Mouse (Mus musculus) hindbrain, embryonic 16.5 days (tissue): Measurements from ENCODE around the gene Rars. TPM values are rescaled to one million over a fixed set of nuclear protein-coding genes. Genes with fewer than 3 reads are reported as not detected.

Source experiments
- ATAC-seq: fragments of 200-750 bp; cut with Nextera tagmentation; 2 replicates; pipeline ENCODE4 v1.8.0; 2017; ENCODE audit warnings: moderate TSS enrichment, moderate library complexity
- H3K27ac ChIP-seq: fragments of 300-500 bp; sonication (generic); 2 replicates; pipeline ENCODE4 v1.5.1; 2014; ENCODE audit warnings: low read depth, mild to moderate bottlenecking, control low read depth, low read length, moderate library complexity
- H3K27me3 ChIP-seq: fragments of 300-500 bp; sonication (generic); replicated peaks from 2 replicates; pipeline ENCODE4 v1.6.1; 2014; ENCODE audit warnings: low read length; ENCODE audit not compliant: control insufficient read depth, insufficient read depth
- H3K36me3 ChIP-seq: fragments of 300-500 bp; sonication (generic); 2 replicates; pipeline ENCODE4 v1.6.1; 2014; ENCODE audit warnings: mild to moderate bottlenecking, low read length, moderate library complexity, mixed read lengths; ENCODE audit not compliant: control insufficient read depth, insufficient read depth
- H3K4me1 ChIP-seq: fragments of 300-500 bp; sonication (generic); 2 replicates; pipeline ENCODE4 v1.6.1; 2014; ENCODE audit warnings: low read depth, low read length; ENCODE audit not compliant: control insufficient read depth, insufficient read depth
- H3K4me2 ChIP-seq: fragments of 300-500 bp; sonication (generic); 2 replicates; pipeline ENCODE4 v1.6.1; 2014; ENCODE audit warnings: mild to moderate bottlenecking, low read length, control low read depth, moderate library complexity
- H3K4me3 ChIP-seq: fragments of 300-500 bp; sonication (generic); 2 replicates; pipeline ENCODE4 v1.5.1; 2014; ENCODE audit warnings: mild to moderate bottlenecking, low read length, control low read depth, moderate library complexity
- H3K9ac ChIP-seq: fragments of 300-500 bp; sonication (generic); 2 replicates; pipeline ENCODE4 v1.6.1; 2014; ENCODE audit warnings: low read depth, mild to moderate bottlenecking, control low read depth, low read length, moderate library complexity
- H3K9me3 ChIP-seq: fragments of 300-500 bp; sonication (generic); 2 replicates; pipeline ENCODE4 v1.6.1; 2014; ENCODE audit warnings: mild to moderate bottlenecking, low read length, moderate library complexity; ENCODE audit not compliant: control insufficient read depth
- WGBS: fragments of 180-500 bp; shearing (Covaris S2); extraction: QIAGEN DNeasy Blood & Tissue Kit; methylation state at CpG from one replicate; pipeline ENCODE4 v1.1.7; 2014; 5-methylcytosine and 5-hydroxymethylcytosine counted together
- polyA plus RNA-seq: library from polyadenylated mRNA; unstranded; fragments of >200 nt; fragmentation: Nextera tagmentation; extraction: Ambion mirVana; gene quantifications from 2 replicates; pipeline ENCODE4 v1.2.1, GENCODE M21; 2015

Rars gene
- polyA plus RNA-seq, 1 experiment from 2014 or later, result 70.3 TPM

- no peak for ATAC-seq
- H3K9me3 ChIP-seq, result no peaks in the 10 kb centered on the region
- H3K4me3 ChIP-seq, result no peak overlapping the region
- 94% methylated on average over 3 of the region's 3 CpGs for WGBS
- no peak overlapping the region for H3K27ac ChIP-seq
- H3K4me2 ChIP-seq, result no peak overlapping the region
- no peak overlapping the region for H3K9ac ChIP-seq
- H3K27me3 ChIP-seq, result no peaks in the 10 kb centered on the region
- no peaks in the 10 kb centered on the region for H3K4me1 ChIP-seq
- H3K36me3 ChIP-seq, result peaks cover 35% of the 10 kb centered on the region
Observed at GRCm38 (mm10) chr11:35784002-35784401, 50.3 kb downstream of the Rars start.

GRCm38 (mm10) chr11:35783038-35783437, 51.3 kb downstream of the Rars start:
- H3K4me3 ChIP-seq, result no peak overlapping the region
- H3K36me3 ChIP-seq, result peaks cover 42% of the 10 kb centered on the region
- no peak for ATAC-seq
- H3K4me2 ChIP-seq, result no peak overlapping the region
- H3K9me3 ChIP-seq, result no peaks in the 10 kb centered on the region
- WGBS, result 89% methylated on average over 5 of the region's 5 CpGs
- H3K4me1 ChIP-seq, result no peaks in the 10 kb centered on the region
- H3K9ac ChIP-seq, result no peak overlapping the region
- H3K27ac ChIP-seq, result no peak overlapping the region
- H3K27me3 ChIP-seq, result no peaks in the 10 kb centered on the region

GRCm38 (mm10) chr11:35782444-35782843, 51.9 kb downstream of the Rars start:
- H3K4me2 ChIP-seq, result no peak overlapping the region
- H3K27ac ChIP-seq, result no peak overlapping the region
- no peak overlapping the region for H3K9ac ChIP-seq
- no peaks in the 10 kb centered on the region for H3K9me3 ChIP-seq
- no peak overlapping the region for H3K4me3 ChIP-seq
- ATAC-seq, result no peak
- H3K4me1 ChIP-seq, result no peaks in the 10 kb centered on the region
- H3K36me3 ChIP-seq, result peaks cover 46% of the 10 kb centered on the region
- H3K27me3 ChIP-seq, result no peaks in the 10 kb centered on the region
- 95% methylated on average over 3 of the region's 3 CpGs for WGBS

- WGBS, result 91% methylated on average over 3 of the region's 3 CpGs
- no peak overlapping the region for H3K27ac ChIP-seq
- H3K9me3 ChIP-seq, result no peaks in the 10 kb centered on the region
- H3K4me1 ChIP-seq, result no peaks in the 10 kb centered on the region
- H3K4me3 ChIP-seq, result no peak overlapping the region
- H3K9ac ChIP-seq, result no peak overlapping the region
- peaks cover 51% of the 10 kb centered on the region for H3K36me3 ChIP-seq
- ATAC-seq, result no peak
- no peak overlapping the region for H3K4me2 ChIP-seq
- no peaks in the 10 kb centered on the region for H3K27me3 ChIP-seq
Observed at GRCm38 (mm10) chr11:35780336-35780735, 54.0 kb downstream of the Rars start.

DNA sequence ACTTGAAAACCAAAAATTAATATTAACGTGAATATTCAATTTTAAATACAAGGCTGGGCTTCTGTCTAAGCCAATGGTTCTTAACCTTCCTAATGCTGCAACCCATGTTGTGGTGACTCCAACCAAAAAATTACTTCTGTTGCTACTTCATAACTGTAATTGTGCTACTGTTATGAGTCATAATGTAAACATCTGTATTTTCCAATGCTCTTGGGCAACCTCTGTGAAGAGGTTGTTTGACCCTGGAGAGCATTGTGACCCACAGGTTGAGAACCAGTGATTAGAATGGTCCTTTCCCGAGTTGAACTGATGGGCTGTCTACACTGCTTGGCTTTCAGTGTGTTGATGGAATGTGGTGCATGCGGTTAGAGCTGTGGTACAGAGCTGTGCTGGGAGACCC, 57.9 kb downstream of the Rars start:
- Histone ChIP-seq H3K4me2 (no peak overlapping the region), H3K4me3 (no peak overlapping the region), H3K27me3 (no peaks in the 10 kb centered on the region), H3K4me1 (peaks cover 6% of the 10 kb centered on the region), H3K9ac (no peak overlapping the region), H3K27ac (no peak overlapping the region), H3K36me3 (peaks cover 20% of the 10 kb centered on the region), H3K9me3 (no peaks in the 10 kb centered on the region)
- no peak for ATAC-seq
- WGBS, result 94% methylated on average over 3 of the region's 3 CpGs

DNA sequence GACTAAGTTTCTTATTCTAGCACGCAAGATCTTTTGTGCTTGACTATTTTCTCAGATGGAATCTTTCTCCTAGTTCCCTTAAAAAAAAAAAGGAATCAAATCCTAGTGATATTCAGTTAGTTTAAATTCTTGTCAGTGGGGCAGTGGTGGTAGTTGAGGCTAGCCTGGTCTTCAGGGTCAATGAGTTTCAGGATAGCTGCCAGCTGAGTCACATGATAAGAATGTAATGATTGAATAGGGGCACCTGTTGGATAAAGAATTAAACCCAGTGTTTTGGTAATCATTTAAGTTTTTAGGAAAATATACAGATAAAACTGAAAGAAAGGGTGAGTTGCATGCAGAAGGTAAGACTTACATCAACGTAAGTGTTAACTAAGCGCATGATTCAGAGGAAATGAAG, 58.7 kb downstream of the Rars start:
- Histone ChIP-seq H3K9me3 (no peaks in the 10 kb centered on the region), H3K9ac (no peak overlapping the region), H3K36me3 (peaks cover 20% of the 10 kb centered on the region), H3K4me1 (peaks cover 13% of the 10 kb centered on the region), H3K27ac (no peak overlapping the region), H3K27me3 (no peaks in the 10 kb centered on the region), H3K4me3 (no peak overlapping the region), H3K4me2 (no peak overlapping the region)
- ATAC-seq, result no peak
- WGBS, result 96% methylated on average over 3 of the region's 3 CpGs

GRCm38 (mm10) chr11:35770741-35771504, 63.4 kb downstream of the Rars start:
- no peak for ATAC-seq
- H3K27me3 ChIP-seq, result no peaks in the 10 kb centered on the region
- H3K9ac ChIP-seq, result peak overlapping the region; percentile 92
- no peaks in the 10 kb centered on the region for H3K9me3 ChIP-seq
- no peak overlapping the region for H3K27ac ChIP-seq
- H3K36me3 ChIP-seq, result no peaks in the 10 kb centered on the region
- peaks cover 14% of the 10 kb centered on the region for H3K4me1 ChIP-seq
- H3K4me3 ChIP-seq, result peak overlapping the region; percentile 85
- 68% methylated on average over 9 of the region's 9 CpGs for WGBS
- H3K4me2 ChIP-seq, result peak overlapping the region; percentile 69

GRCm38 (mm10) chr11:35769746-35770437, 64.4 kb downstream of the Rars start:
- peak; percentile 87 for ATAC-seq
- Histone ChIP-seq H3K4me2 (peak overlapping the region; percentile 69), H3K36me3 (no peaks in the 10 kb centered on the region), H3K27me3 (no peaks in the 10 kb centered on the region), H3K4me1 (peaks cover 14% of the 10 kb centered on the region), H3K4me3 (peak overlapping the region; percentile 85), H3K27ac (peak overlapping the region; percentile 96), H3K9me3 (no peaks in the 10 kb centered on the region), H3K9ac (peak overlapping the region; percentile 92)
- WGBS, result 1% methylated on average over 23 of the region's 41 CpGs

GRCm38 (mm10) chr11:35769188-35769745, 65.0 kb downstream of the Rars start, which contains the start of gene Pank3:
Gene Pank3, plus strand, starts transcription at chr11:35769484.
- ATAC-seq, result peak; percentile 100
- under 1% methylated on average over 43 of the region's 50 CpGs for WGBS
- H3K4me2 ChIP-seq, result peak within 1 kb of the TSS; percentile 69
- no peaks in the 10 kb centered on the region for H3K9me3 ChIP-seq
- H3K9ac ChIP-seq, result peak within 1 kb of the TSS; percentile 92
- peak within 1 kb of the TSS; percentile 85 for H3K4me3 ChIP-seq
- no peaks in the 10 kb centered on the region for H3K27me3 ChIP-seq
- no peaks in the 10 kb centered on the region for H3K36me3 ChIP-seq
- peak within 1 kb of the TSS; percentile 96 for H3K27ac ChIP-seq
- H3K4me1 ChIP-seq, result peaks cover 14% of the 10 kb centered on the region
